Mouse (Mus musculus) v-Abl transformed pro-B cells (cell line): ENCODE measurements around the gene 2210418O10Rik.
"Not testable (repeated sequence)": the region's sequence is repeated elsewhere in the genome, so short reads cannot be mapped to it uniquely, and the experiment has no call there.

Experiments
- in situ Hi-C, 2 experiments: fragments of 400-800 bp; cut with MboI; formaldehyde crosslinking; loops; one replicate each; pipeline ENCODE4 v1.15.1; 2025; ENCODE audit not compliant: unreplicated experiment in 2 of 2

The 2210418O10Rik gene

GRCm38 (mm10) chr2:176226269-176226668 lies at the start of gene 2210418O10Rik:
2210418O10Rik (plus strand) TSS chr2:176226569.
- in situ Hi-C loops, result not testable (repeated sequence)

- in situ Hi-C loops, result not testable (repeated sequence)
Observed at GRCm38 (mm10) chr2:176248519-176248918, 22.1 kb downstream of the 2210418O10Rik start.
